Mouse (Mus musculus): Measurements from ENCODE around the gene Gm39566.
"Not testable (repeated sequence)": the region's sequence is repeated elsewhere in the genome, so short reads cannot be mapped to it uniquely, and the experiment has no call there.

The Gm39566 gene

GRCm38 (mm10) chr11:69815155-69815554, at the start of gene Gm39566:
TSS of gene Gm39566 (minus strand) at chr11:69815298.
- no peak for DNase-seq (ENCODE audit: low spot score)

- DNase-seq (ENCODE audit: low spot score) = no peak
Observed at GRCm38 (mm10) chr11:69864138-69864860, 49.2 kb upstream of the Gm39566 start.

- not testable (repeated sequence) for DNase-seq (ENCODE audit: low spot score)
Observed at GRCm38 (mm10) chr11:69863729-69864128, 48.6 kb upstream of the Gm39566 start.

- DNase-seq (ENCODE audit: low spot score) = no peak
Observed at GRCm38 (mm10) chr11:69858113-69858998, 43.3 kb upstream of the Gm39566 start, which contains the start of gene Tnk1. TSS of gene Tnk1 (minus strand) at chr11:69858730.

GRCm38 (mm10) chr11:69855347-69855746, 40.2 kb upstream of the Gm39566 start:
- DNase-seq (ENCODE audit: low spot score) = no peak

GRCm38 (mm10) chr11:69854680-69855079, 39.6 kb upstream of the Gm39566 start:
- DNase-seq (ENCODE audit: low spot score) = no peak

- DNase-seq (ENCODE audit: low spot score) = no peak
Observed at GRCm38 (mm10) chr11:69853994-69854393, 38.9 kb upstream of the Gm39566 start.

- no peak for DNase-seq (ENCODE audit: low spot score)
Observed at GRCm38 (mm10) chr11:69850754-69851153, 35.7 kb upstream of the Gm39566 start.

- DNase-seq (ENCODE audit: low spot score) = no peak
Observed at GRCm38 (mm10) chr11:69849884-69850283, 34.8 kb upstream of the Gm39566 start.

GRCm38 (mm10) chr11:69849128-69849527, 34.0 kb upstream of the Gm39566 start:
- DNase-seq (ENCODE audit: low spot score) = no peak

- DNase-seq (ENCODE audit: low spot score) = no peak
Observed at GRCm38 (mm10) chr11:69848021-69848420, 32.9 kb upstream of the Gm39566 start.

- no peak for DNase-seq (ENCODE audit: low spot score)
Observed at GRCm38 (mm10) chr11:69846738-69847688, 31.9 kb upstream of the Gm39566 start.

GRCm38 (mm10) chr11:69846198-69846680, 31.1 kb upstream of the Gm39566 start, which contains the start of gene Plscr3:
TSS of gene Plscr3 (plus strand) at chr11:69846376.
- DNase-seq (ENCODE audit: low spot score) = peak; percentile 69

GRCm38 (mm10) chr11:69838714-69839104, 23.6 kb upstream of the Gm39566 start:
- DNase-seq (ENCODE audit: low spot score) = no peak

- DNase-seq (ENCODE audit: low spot score) = peak; percentile 98
Observed at GRCm38 (mm10) chr11:69837952-69838713, 23.0 kb upstream of the Gm39566 start, which contains the start of gene Tmem256. TSS of gene Tmem256 (plus strand) at chr11:69838514.

GRCm38 (mm10) chr11:69837604-69837951, 22.5 kb upstream of the Gm39566 start, which contains the start of gene Nlgn2:
TSS of gene Nlgn2 (minus strand) at chr11:69837784.
- DNase-seq (ENCODE audit: low spot score) = peak; percentile 39

GRCm38 (mm10) chr11:69836703-69837576, 21.8 kb upstream of the Gm39566 start:
- no peak for DNase-seq (ENCODE audit: low spot score)

- DNase-seq (ENCODE audit: low spot score) = no peak
Observed at GRCm38 (mm10) chr11:69835966-69836335, 20.9 kb upstream of the Gm39566 start.

- no peak for DNase-seq (ENCODE audit: low spot score)
Observed at GRCm38 (mm10) chr11:69835326-69835965, 20.3 kb upstream of the Gm39566 start.

Measured in left cerebral cortex, adult 11 months (tissue).